Mouse (Mus musculus): Measurements from ENCODE around the gene Chpf2.

The Chpf2 gene

GRCm38 (mm10) chr5:24604656-24605100 is 18.1 kb downstream of the Chpf2 start:
- DNase-seq (ENCODE audit: low spot score in 2 of 2) = no peak

- DNase-seq (ENCODE audit: low spot score in 2 of 2) = no peak
Observed at GRCm38 (mm10) chr5:24605321-24605979, 18.9 kb downstream of the Chpf2 start.

GRCm38 (mm10) chr5:24605980-24606665 is 19.6 kb downstream of the Chpf2 start:
- no peak for DNase-seq (ENCODE audit: low spot score in 2 of 2)

GRCm38 (mm10) chr5:24609388-24609787 is 22.8 kb downstream of the Chpf2 start:
- DNase-seq (ENCODE audit: low spot score in 2 of 2) = no peak

GRCm38 (mm10) chr5:24611366-24612301 is 25.1 kb downstream of the Chpf2 start:
- DNase-seq (ENCODE audit: low spot score in 2 of 2) = no peak

GRCm38 (mm10) chr5:24612302-24612649 is 25.7 kb downstream of the Chpf2 start:
- no peak for DNase-seq (ENCODE audit: low spot score in 2 of 2)

GRCm38 (mm10) chr5:24615097-24615496 is 28.6 kb downstream of the Chpf2 start:
- DNase-seq (ENCODE audit: low spot score in 2 of 2) = no peak

GRCm38 (mm10) chr5:24618921-24619320 is 32.4 kb downstream of the Chpf2 start:
- no peak for DNase-seq (ENCODE audit: low spot score in 2 of 2)

- DNase-seq (ENCODE audit: low spot score in 2 of 2) = no peak
Observed at GRCm38 (mm10) chr5:24620116-24620515, 33.6 kb downstream of the Chpf2 start.

GRCm38 (mm10) chr5:24620626-24621025 is 34.1 kb downstream of the Chpf2 start:
- DNase-seq (ENCODE audit: low spot score in 2 of 2) = no peak

GRCm38 (mm10) chr5:24622386-24623040 is 36.0 kb downstream of the Chpf2 start:
- DNase-seq (ENCODE audit: low spot score in 2 of 2) = no peak

GRCm38 (mm10) chr5:24623041-24623985 is 36.8 kb downstream of the Chpf2 start:
- DNase-seq (ENCODE audit: low spot score in 2 of 2) = no peak

GRCm38 (mm10) chr5:24623986-24624821 is 37.7 kb downstream of the Chpf2 start, which contains the start of gene Smarcd3:
Smarcd3 (minus strand) TSS chr5:24624411.
- no peak for DNase-seq (ENCODE audit: low spot score in 2 of 2)

GRCm38 (mm10) chr5:24624822-24625120 is 38.2 kb downstream of the Chpf2 start:
- DNase-seq (ENCODE audit: low spot score in 2 of 2) = no peak

- no peak for DNase-seq (ENCODE audit: low spot score in 2 of 2)
Observed at GRCm38 (mm10) chr5:24629712-24630111, 43.2 kb downstream of the Chpf2 start.

GRCm38 (mm10) chr5:24635093-24635492 is 48.6 kb downstream of the Chpf2 start:
- DNase-seq (ENCODE audit: low spot score in 2 of 2) = no peak

- DNase-seq (ENCODE audit: low spot score in 2 of 2) = no peak
Observed at GRCm38 (mm10) chr5:24635526-24636141, 49.1 kb downstream of the Chpf2 start.

GRCm38 (mm10) chr5:24636987-24637386 is 50.4 kb downstream of the Chpf2 start:
- no peak for DNase-seq (ENCODE audit: low spot score in 2 of 2)

GRCm38 (mm10) chr5:24638131-24638530 is 51.6 kb downstream of the Chpf2 start:
- DNase-seq (ENCODE audit: low spot score in 2 of 2) = no peak

Data from spleen, postnatal 10 days (tissue).